Mouse (Mus musculus) left cerebral cortex, adult 11 months (tissue): Measurements from ENCODE around the gene Oprl1.
A peak's percentile ranks its signal among the peaks of the same experiment; 100 is the strongest.

ENCODE experiments used
- DNase-seq: peaks from one replicate; pipeline ENCODE4 v3.0.0; 2022; ENCODE audit warnings: low spot score

The Oprl1 gene

GRCm38 (mm10) chr2:181693339-181694280 lies 21.2 kb upstream of the Oprl1 start, which contains the start of gene Rgs19:
Rgs19 (minus strand) TSS chr2:181693977.
- peak; percentile 62 for DNase-seq

DNA sequence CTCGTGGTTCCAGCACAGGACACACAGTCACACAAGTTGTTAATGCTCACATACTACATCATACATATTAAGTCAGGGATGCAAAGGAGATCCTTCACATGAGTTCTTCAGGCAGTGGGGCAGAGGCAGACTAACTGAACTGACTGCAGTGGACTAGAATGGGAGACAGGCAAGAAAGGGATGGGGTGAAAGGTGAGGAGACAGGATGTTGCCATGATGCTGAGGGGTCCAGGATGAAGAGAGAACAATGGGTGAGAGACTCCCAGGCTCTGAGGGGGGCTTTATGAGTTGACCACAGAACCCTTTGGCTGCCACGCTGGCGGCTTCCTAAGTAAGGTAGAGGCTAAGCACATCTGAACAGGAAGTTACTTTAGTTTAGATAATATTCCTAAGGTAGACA lies 20.2 kb upstream of the Oprl1 start:
- no peak for DNase-seq

- no peak for DNase-seq
Measured at GRCm38 (mm10) chr2:181695776-181696175, 19.0 kb upstream of the Oprl1 start.

GRCm38 (mm10) chr2:181696801-181697420 lies 17.9 kb upstream of the Oprl1 start:
- no peak for DNase-seq

DNA sequence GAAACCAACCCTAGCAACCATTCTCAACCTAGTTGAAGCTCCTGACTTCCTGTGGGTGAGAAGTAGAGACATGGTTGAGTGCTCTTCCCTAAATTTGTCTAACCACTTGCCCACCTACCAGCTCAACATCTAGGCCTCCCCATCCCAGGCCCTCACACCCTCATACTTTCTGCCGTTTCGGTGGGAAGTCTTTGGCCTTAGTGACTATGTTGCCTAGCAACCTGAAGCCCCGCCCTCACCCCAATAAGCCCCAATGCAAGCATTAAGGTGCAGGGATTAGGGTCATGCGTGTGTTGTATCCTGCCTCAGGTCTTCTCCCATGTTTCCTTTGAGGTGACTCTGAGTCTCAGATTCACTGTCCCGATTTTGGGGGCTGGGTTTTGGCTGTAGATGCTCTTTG lies 16.6 kb upstream of the Oprl1 start, which contains the start of gene Lkaaear1:
Gene Lkaaear1, minus strand, starts transcription at position 202 of the 400 bp plus-strand sequence.
- no peak for DNase-seq

GRCm38 (mm10) chr2:181706668-181707067 lies 8.1 kb upstream of the Oprl1 start:
- DNase-seq, result no peak

GRCm38 (mm10) chr2:181713749-181714148 lies 1.1 kb upstream of the Oprl1 start:
- peak; percentile 55 for DNase-seq

GRCm38 (mm10) chr2:181715382-181715781 lies 566 bp downstream of the Oprl1 start:
- DNase-seq, result no peak

DNA sequence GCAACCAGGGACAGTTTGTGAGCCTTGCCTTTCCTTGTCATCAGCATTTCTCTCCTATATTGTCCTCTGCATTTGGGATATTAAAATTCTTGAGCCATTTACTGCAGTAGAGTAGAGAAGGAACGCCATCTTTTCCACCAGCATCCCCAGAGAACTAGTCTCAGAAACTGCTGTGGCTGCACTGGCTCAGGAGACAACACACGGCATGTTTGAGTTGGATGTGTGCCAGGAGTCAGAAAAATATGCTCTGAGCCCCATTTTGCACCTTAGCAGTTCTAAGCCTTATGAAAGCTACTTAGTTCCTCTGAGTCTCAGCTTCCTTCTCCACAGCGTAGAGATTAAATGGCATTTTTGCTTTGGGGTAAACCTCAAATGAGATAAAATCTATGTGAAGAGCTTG lies 2.2 kb downstream of the Oprl1 start:
- no peak for DNase-seq

DNA sequence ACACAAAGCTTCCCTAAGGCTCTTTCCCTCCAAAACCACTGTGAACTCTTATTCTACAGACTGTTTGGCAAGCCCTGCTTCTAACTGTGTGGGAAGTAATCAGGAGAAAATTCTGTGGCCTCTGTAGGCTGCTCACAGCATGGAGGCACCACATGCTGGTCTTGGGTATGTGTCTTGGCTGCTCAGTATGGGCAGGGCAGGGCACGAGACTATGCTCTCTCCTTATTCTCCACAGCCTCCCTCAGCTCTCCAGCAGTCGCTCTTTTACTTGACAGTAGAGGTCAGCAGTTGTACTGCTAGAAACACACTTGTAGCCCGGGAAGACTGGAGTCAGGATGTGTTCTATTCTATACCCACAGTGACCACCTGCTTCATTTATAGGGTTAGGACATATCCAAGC lies 5.2 kb downstream of the Oprl1 start:
- DNase-seq, result no peak

GRCm38 (mm10) chr2:181721200-181721599 lies 6.4 kb downstream of the Oprl1 start:
- DNase-seq, result no peak

GRCm38 (mm10) chr2:181722213-181722612 lies 7.4 kb downstream of the Oprl1 start:
- DNase-seq, result no peak

DNA sequence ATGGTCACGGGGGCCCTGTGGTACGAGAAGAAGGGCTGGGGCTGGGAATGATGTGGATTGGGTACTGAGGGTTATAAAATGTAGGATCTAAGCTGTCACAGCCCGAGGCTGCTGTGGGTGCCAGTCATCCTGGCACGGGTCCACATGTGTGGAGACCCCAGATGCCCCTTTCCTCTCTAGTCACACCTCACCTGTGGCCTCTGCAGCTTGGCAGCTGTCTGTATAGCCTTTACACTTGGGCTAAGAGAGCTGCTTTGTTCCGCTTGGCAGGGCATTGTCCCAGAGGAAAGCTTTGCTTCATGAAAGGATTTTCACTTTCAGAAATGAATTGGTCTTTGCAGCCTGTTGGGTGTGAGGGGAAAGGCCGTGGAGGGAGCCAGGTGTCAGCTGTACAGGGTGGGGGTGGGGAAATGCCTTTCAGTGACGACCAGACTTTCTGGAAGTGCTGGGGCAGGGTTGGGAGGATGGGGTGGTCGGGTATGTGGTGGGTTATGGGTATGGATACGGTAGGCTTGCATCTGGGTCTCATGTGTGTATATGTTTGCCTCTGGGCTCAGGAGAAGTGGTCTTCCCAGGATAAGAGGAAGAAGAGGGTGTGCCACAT lies 12.9 kb downstream of the Oprl1 start:
- no peak for DNase-seq

GRCm38 (mm10) chr2:181730051-181730450 lies 15.2 kb downstream of the Oprl1 start:
- DNase-seq, result no peak

GRCm38 (mm10) chr2:181752626-181753025 lies 37.8 kb downstream of the Oprl1 start:
- no peak for DNase-seq

- DNase-seq, result no peak
Measured at GRCm38 (mm10) chr2:181758147-181758725, 43.4 kb downstream of the Oprl1 start.

- DNase-seq, result no peak
Measured at GRCm38 (mm10) chr2:181759041-181759440, 44.2 kb downstream of the Oprl1 start.

- no peak for DNase-seq
Measured at GRCm38 (mm10) chr2:181763006-181763830, 48.4 kb downstream of the Oprl1 start, which contains the start of gene Myt1. Myt1 (plus strand) TSS chr2:181763332.

DNA sequence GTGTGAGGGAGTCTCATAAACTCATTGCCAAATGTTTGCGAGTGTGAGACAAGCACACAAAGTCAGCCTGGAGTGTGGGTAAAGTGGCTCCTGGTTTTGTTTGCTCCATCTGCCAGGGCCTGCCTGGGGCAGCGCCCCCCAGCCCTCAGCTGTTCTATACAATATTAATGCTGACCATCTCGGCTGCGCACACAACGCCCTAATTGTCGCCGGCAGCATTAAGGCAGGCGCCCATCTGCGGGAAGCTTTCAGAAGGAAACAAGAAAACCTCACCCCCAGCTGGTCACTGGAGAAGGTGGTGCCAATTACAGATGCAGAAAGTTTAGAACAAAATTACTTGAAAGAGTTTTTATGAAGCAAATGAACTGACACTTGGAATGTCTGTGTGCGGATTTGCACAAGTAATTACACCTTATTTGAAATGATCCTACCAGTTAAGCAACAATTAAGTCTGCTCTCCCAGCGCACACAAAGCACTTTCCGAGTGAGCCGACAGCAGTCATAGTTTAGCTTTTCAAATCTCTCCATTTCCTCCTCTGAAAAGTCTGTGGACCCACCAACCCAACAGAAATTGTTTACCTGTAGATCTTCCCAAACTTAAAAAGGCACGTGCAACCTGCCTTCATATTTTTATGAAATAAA lies 49.2 kb downstream of the Oprl1 start:
- DNase-seq, result no peak

GRCm38 (mm10) chr2:181764600-181764999 lies 49.8 kb downstream of the Oprl1 start:
- DNase-seq, result no peak

DNA sequence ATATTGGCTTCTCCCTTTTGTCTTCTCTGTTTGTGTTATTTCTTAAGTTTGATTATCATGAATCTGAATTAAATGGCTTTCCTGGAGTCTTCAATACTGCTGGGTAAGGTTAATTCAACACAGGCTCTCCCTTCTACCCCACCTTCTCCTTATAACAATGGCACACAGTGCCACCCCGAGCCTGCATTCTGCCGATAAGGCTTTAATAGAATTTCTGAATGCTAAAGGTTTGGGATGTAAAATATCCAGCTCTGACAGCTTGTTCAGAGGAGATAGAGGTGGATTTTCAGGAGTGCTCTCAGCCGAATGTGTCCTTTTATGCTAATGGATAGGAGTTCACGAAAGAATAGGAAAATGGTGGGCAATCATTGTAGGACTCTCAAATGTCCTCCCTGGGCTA lies 50.4 kb downstream of the Oprl1 start:
- DNase-seq, result no peak
